Mouse (Mus musculus): Measurements from ENCODE around the gene Bri3bp.

DNA sequence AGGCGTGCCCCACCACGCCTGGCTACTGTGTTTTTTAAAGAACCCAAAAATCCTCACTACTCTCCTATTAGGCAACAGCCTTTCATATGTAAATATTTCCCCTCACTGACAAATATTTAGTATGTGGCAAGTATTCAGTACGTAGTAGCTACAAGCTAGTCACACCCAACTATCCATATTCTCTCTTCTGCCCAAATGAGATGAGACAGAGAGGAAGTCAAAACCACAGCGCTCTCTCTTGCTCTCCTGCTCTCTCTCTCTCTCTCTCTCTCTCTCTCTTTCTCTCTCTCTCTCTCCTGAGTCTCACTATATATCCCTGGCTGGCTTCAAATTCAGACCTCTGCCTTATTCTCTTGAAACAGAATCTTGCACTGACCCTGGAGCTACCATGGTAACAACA is 3.2 kb downstream of the Bri3bp start:
- TF ChIP-seq CTCF (IDR thresholded peaks at IDR 0.05; ENCODE audit: borderline replicate concordance, extremely low read depth, insufficient read depth, insufficient read length) (no peak), POLR2A (IDR thresholded peaks at IDR 0.05; ENCODE audit: borderline replicate concordance, extremely low read depth, insufficient read depth, insufficient read length, poor library complexity, severe bottlenecking) (no peak)

All from brain, embryonic 14.5 days (tissue).